Mouse (Mus musculus) midbrain, embryonic 16.5 days (tissue): Measurements from ENCODE around the gene Sumf1. TPM values are rescaled to one million over a fixed set of nuclear protein-coding genes. Genes with fewer than 3 reads are reported as not detected.

Experiments
- ATAC-seq: fragments of 200-750 bp; cut with Nextera tagmentation; 2 replicates; pipeline ENCODE4 v1.8.0; 2017; ENCODE audit warnings: moderate TSS enrichment
- H3K27ac ChIP-seq: fragments of 300-500 bp; sonication (generic); 2 replicates; pipeline ENCODE4 v1.5.1; 2014; ENCODE audit warnings: mild to moderate bottlenecking, low read length, mixed read lengths
- H3K27me3 ChIP-seq: fragments of 300-500 bp; sonication (generic); 2 replicates; pipeline ENCODE4 v1.6.1; 2014; ENCODE audit warnings: low read depth, low read length, mixed read lengths; ENCODE audit not compliant: control insufficient read depth, insufficient read depth
- H3K36me3 ChIP-seq: fragments of 300-500 bp; sonication (generic); 2 replicates; pipeline ENCODE4 v1.6.1; 2014; ENCODE audit warnings: mild to moderate bottlenecking, low read length, moderate library complexity, mixed read lengths; ENCODE audit not compliant: control insufficient read depth, insufficient read depth
- H3K4me1 ChIP-seq: fragments of 300-500 bp; sonication (generic); 2 replicates; pipeline ENCODE4 v1.6.1; 2014; ENCODE audit warnings: mild to moderate bottlenecking, low read length, mixed read lengths; ENCODE audit not compliant: control insufficient read depth, insufficient read depth
- H3K4me2 ChIP-seq: fragments of 300-500 bp; sonication (generic); 2 replicates; pipeline ENCODE4 v1.6.1; 2014; ENCODE audit warnings: mild to moderate bottlenecking, low read length, mixed read lengths
- H3K4me3 ChIP-seq: fragments of 300-500 bp; sonication (generic); 2 replicates; pipeline ENCODE4 v1.5.1; 2014; ENCODE audit warnings: low read depth, mild to moderate bottlenecking, low read length, moderate library complexity, mixed read lengths
- H3K9ac ChIP-seq: fragments of 300-500 bp; sonication (generic); 2 replicates; pipeline ENCODE4 v1.6.1; 2014; ENCODE audit warnings: low read depth, low read length, mixed read lengths
- H3K9me3 ChIP-seq: fragments of 300-500 bp; sonication (generic); replicated peaks from 2 replicates; pipeline ENCODE4 v1.6.1; 2014; ENCODE audit warnings: mild to moderate bottlenecking, low read length, mixed read lengths; ENCODE audit not compliant: control insufficient read depth, poor library complexity, severe bottlenecking
- WGBS: fragments of 180-500 bp; shearing (Covaris S2); extraction: QIAGEN DNeasy Blood & Tissue Kit; methylation state at CpG from one replicate; pipeline ENCODE4 v1.1.7; 2014; 5-methylcytosine and 5-hydroxymethylcytosine counted together
- polyA plus RNA-seq: library from polyadenylated mRNA; unstranded; fragments of >200 nt; fragmentation: Nextera tagmentation; extraction: Ambion mirVana; gene quantifications from 2 replicates; pipeline ENCODE4 v1.2.1, GENCODE M21; 2015

The Sumf1 gene
- polyA plus RNA-seq, 1 experiment from 2014 or later = 11.2 TPM

DNA sequence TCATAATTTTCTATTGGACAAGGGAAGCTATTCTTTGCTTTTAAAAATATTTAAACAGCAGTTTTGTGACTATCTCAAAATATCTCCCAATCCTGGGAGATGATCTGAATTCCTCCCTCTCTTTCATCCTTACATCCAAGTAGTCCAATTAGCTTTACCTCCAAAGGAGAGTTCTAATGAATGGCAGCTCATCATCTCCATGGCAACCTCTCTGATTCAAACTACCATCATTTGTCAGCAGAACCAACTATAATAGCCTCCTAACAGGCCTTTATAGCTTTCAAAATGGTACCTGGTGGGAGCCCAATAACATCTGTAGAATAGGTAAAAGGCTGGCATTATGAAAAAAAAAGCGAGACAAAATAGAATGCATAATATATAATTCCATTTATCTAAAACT, 59.9 kb downstream of the Sumf1 start:
- no peak overlapping the region for H3K4me2 ChIP-seq
- no peak overlapping the region for H3K27ac ChIP-seq
- no peaks in the 10 kb centered on the region for H3K4me1 ChIP-seq
- no peak overlapping the region for H3K4me3 ChIP-seq
- H3K9ac ChIP-seq = no peak overlapping the region
- WGBS = 65% methylated on average over 1 of the region's 1 CpGs
- ATAC-seq = peak; percentile 42; the same call in 1 of the 2 replicates
- H3K36me3 ChIP-seq = no peaks in the 10 kb centered on the region
- no peaks in the 10 kb centered on the region for H3K9me3 ChIP-seq
- H3K27me3 ChIP-seq = no peaks in the 10 kb centered on the region

DNA sequence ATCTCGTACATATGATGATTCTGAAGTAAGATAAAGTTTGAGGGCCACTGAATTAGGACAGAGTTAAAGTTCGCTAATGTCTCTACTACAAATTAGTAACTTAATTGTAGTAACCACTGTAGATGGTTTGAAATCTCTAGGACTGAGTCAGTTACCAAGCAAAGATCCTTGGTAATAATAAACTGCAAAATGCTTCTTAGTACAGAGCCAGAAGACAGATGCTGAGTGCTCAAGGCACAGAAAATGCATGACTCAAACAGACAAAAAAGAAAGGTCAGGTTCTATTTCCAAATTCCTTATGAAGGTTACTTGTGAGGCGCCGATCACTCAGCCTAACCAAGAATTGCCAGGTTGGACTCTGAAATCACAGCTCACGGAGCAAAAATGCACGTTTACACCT, 67.5 kb downstream of the Sumf1 start:
- Histone ChIP-seq H3K4me3 (no peak overlapping the region), H3K9ac (no peak overlapping the region), H3K9me3 (no peaks in the 10 kb centered on the region), H3K36me3 (no peaks in the 10 kb centered on the region), H3K27ac (no peak overlapping the region), H3K27me3 (no peaks in the 10 kb centered on the region), H3K4me2 (no peak overlapping the region), H3K4me1 (no peaks in the 10 kb centered on the region)
- no peak for ATAC-seq
- WGBS = 97% methylated on average over 6 of the region's 6 CpGs

DNA sequence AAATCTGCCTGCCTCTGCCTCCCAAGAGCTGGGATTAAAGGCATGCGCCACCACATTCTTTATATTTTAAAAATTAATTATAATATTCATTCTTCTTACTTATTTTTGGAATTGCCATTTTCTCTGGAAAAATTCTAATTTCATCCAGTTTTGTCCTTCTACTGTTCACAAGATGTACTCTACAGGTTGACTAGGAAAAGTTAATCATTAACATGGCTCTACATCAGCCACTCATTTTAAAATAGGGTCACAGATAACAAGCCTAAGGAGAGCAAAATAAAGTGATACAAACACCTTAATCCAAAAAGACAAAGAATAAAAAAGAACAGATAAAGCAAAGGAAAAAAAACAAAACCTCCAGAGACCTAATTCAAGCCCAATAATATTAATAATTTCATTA, 70.4 kb downstream of the Sumf1 start:
- Histone ChIP-seq H3K9ac (no peak overlapping the region), H3K9me3 (no peaks in the 10 kb centered on the region), H3K36me3 (no peaks in the 10 kb centered on the region), H3K27me3 (no peaks in the 10 kb centered on the region), H3K4me2 (no peak overlapping the region), H3K4me3 (no peak overlapping the region), H3K27ac (no peak overlapping the region), H3K4me1 (no peaks in the 10 kb centered on the region)
- 97% methylated on average over 1 of the region's 1 CpGs for WGBS
- no peak for ATAC-seq

DNA sequence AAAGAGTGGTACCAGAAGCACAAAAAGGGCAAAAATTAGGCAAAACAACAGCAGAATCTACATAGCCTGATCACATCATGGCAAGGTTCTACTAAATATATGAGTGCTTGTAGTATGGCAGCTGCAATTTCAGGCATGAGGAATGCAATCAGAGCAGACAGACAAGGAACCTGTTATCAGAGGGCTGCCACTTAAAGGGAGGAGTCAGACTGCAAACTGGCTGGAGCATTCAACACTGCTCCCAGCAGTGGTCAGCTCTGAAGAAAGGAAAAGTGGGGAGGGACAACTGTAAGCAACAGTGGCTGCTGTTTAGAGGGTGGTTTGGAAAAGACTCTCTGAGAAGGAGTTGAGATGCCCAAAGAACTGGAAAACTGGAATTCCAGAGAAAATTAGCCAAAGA, 73.7 kb downstream of the Sumf1 start:
- Histone ChIP-seq H3K9ac (no peak overlapping the region), H3K27ac (no peak overlapping the region), H3K36me3 (no peaks in the 10 kb centered on the region), H3K9me3 (no peaks in the 10 kb centered on the region), H3K4me2 (no peak overlapping the region), H3K4me1 (peaks cover 2% of the 10 kb centered on the region; the same call in 1 of the 2 replicates), H3K4me3 (no peak overlapping the region), H3K27me3 (no peaks in the 10 kb centered on the region)
- ATAC-seq = no peak

DNA sequence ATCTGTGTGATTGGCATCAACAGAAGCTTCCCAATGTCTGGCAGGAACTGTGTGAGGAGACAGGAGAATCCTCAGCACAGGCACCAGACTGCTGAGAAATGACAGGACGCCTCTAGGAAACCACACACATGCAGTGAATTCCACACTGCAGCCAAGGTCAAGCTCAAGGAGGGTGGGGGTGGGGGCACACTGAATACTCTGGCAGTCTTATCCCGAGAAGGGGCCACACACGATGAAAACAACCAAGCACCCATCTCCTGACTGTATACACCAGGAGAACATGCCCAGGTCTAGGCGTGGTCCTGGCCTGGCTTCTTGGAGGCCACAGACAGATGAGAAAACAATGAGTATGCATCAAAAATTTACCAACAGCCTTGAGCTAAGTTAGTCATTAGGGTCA, 75.0 kb downstream of the Sumf1 start:
- 84% methylated on average over 4 of the region's 4 CpGs for WGBS
- H3K36me3 ChIP-seq = no peaks in the 10 kb centered on the region

DNA sequence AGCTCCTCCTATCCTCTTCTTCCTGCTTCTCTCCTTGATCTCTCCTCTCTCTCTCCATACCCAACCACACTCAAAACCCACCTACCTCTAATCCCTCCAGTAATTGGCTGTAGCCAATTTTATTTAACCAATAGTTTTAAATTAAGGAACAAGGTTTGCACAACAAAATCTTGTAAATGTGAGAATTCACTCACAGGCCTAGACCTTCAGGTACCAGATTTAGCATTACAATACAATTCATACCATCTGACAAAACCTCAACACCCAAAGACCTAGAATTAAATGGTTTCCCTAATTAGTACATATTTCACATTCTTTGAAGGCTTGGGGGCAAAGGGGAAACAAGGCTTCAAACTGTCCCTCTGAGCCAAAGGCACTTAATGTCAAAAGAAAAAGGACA, 78.0 kb downstream of the Sumf1 start:
- H3K4me3 ChIP-seq = no peak overlapping the region
- no peaks in the 10 kb centered on the region for H3K9me3 ChIP-seq

More for the DNA sequence above, 75.0 kb downstream of the Sumf1 start:
- Histone ChIP-seq H3K4me2 (no peak overlapping the region), H3K9ac (no peak overlapping the region), H3K27ac (no peak overlapping the region), H3K9me3 (no peaks in the 10 kb centered on the region), H3K4me3 (no peak overlapping the region), H3K27me3 (no peaks in the 10 kb centered on the region), H3K4me1 (peaks cover 2% of the 10 kb centered on the region; the same call in 1 of the 2 replicates)
- ATAC-seq = no peak

DNA sequence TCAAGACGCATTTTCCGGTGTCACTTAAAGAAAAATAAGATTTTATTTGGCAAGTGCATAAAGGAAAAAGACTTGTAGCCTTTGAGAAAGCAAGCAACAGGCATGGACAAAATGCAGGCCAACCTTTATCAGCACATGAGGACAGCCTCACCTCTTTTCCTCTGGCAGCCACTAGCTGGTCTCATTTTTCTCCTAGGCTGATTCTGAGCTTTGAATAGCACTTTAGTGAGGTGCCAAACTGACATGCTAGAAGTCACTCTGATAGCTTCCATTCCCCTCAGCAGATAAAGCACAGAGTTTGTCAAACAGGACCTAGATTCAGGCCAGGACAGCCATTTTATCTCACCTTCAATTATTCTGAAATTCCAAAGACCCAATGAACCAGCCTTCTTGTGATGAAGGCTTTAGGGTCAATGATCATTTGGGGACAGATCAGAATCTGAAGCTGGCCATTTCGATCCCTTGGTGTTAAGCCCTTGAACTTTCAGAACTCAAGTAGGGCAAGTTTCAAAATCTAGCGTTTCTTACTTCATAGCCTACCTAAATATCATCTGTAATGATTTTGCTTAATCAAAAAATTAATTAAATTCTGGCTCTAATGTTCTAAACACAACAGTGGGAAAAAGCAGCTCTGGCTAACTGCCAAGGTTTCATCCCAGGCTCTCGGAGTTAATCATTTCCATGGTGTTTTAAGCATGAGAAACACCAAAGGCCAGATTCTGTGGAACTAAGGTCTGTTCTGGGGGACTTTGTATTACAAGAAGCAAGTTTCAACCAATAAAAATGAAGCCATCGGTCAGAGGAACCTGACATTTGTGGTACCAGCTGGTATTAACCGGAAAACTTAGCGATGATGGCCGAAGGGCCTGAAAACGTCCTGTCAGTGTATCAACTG, 83.2 kb downstream of the Sumf1 start:
- Histone ChIP-seq H3K9ac (no peak overlapping the region), H3K27ac (no peak overlapping the region), H3K4me1 (peaks cover 3% of the 10 kb centered on the region; the same call in 1 of the 2 replicates), H3K4me3 (no peak overlapping the region), H3K36me3 (no peaks in the 10 kb centered on the region), H3K9me3 (no peaks in the 10 kb centered on the region), H3K4me2 (no peak overlapping the region), H3K27me3 (no peaks in the 10 kb centered on the region)
- WGBS = 83% methylated on average over 10 of the region's 10 CpGs
- ATAC-seq = no peak

More for the DNA sequence above, 78.0 kb downstream of the Sumf1 start:
- ATAC-seq = no peak
- H3K36me3 ChIP-seq = no peaks in the 10 kb centered on the region
- peaks cover 2% of the 10 kb centered on the region; the same call in 1 of the 2 replicates for H3K4me1 ChIP-seq
- H3K27ac ChIP-seq = no peak overlapping the region
- H3K27me3 ChIP-seq = no peaks in the 10 kb centered on the region
- H3K9ac ChIP-seq = no peak overlapping the region
- no peak overlapping the region for H3K4me2 ChIP-seq

DNA sequence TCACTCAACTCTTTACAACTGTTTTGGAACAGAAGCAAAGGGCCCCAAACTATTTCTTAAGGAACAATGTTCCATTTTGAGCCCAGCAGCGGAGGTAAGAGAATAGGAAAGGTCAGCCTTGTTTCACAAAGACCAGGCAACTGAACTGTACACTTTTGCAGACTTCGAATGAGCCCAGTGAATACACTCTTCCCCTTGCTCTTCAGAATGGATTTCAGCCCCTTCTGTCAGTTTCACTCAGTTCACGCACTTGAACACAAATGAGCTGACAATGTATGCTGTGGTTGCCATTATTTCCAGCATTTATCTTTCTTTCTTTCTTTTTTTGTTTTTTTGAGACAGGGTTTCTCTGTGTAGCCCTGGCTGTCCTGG, 86.5 kb downstream of the Sumf1 start:
- no peak overlapping the region for H3K4me3 ChIP-seq
- WGBS = 34% methylated on average over 3 of the region's 3 CpGs

DNA sequence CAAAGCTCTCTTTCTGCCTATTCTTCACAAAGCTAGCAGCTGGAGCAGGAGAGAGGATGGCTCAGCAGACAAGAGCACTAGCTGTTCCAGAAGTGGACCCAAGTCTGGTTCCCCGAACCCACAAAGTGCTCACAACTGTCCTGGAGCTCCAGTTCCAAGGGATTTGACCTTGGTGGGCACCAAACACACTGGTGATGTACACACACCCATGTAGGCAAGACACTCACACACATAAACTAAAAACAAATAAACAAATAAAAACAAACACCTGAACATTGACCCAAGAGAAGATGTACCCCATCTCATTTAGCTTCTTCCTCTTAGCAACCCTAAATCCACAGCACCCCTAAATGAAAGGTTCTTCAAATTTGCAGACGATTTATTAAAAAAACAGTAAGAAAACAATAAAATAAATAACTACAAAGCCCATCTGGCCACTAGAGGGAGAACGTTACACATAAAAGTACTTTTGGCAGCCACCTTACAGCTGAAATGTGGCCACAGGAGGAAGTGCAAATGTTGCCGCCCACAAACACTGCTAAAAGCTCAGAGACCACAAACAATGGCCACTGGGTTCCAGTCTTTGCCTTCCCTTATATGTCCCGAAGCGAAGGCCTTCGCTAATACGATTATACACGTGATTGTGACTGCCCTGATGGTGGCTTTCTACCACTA, 87.1 kb downstream of the Sumf1 start:
- no peaks in the 10 kb centered on the region for H3K9me3 ChIP-seq
- no peak overlapping the region for H3K27ac ChIP-seq
- 16% methylated on average over 9 of the region's 9 CpGs for WGBS
- no peak overlapping the region for H3K9ac ChIP-seq
- no peaks in the 10 kb centered on the region for H3K36me3 ChIP-seq
- H3K4me2 ChIP-seq = peak overlapping the region; percentile 25
- peak; percentile 82 for ATAC-seq
- H3K4me3 ChIP-seq = no peak overlapping the region
- H3K27me3 ChIP-seq = no peaks in the 10 kb centered on the region
- H3K4me1 ChIP-seq = peaks cover 3% of the 10 kb centered on the region; the same call in 1 of the 2 replicates

More for the DNA sequence above, 86.5 kb downstream of the Sumf1 start:
- no peaks in the 10 kb centered on the region for H3K36me3 ChIP-seq
- no peak for ATAC-seq
- peaks cover 3% of the 10 kb centered on the region; the same call in 1 of the 2 replicates for H3K4me1 ChIP-seq
- H3K27me3 ChIP-seq = no peaks in the 10 kb centered on the region
- no peak overlapping the region for H3K27ac ChIP-seq
- H3K4me2 ChIP-seq = peak overlapping the region; percentile 25
- H3K9me3 ChIP-seq = no peaks in the 10 kb centered on the region
- H3K9ac ChIP-seq = no peak overlapping the region
